Mouse (Mus musculus): ENCODE results near the gene Brip1. TPM values are rescaled to one million over a fixed set of nuclear protein-coding genes. Genes with fewer than 3 reads are reported as not detected.

Brip1 gene
- polyA plus RNA-seq (2012; fragmentation: generic; extraction: Trizol): 1 to 10 TPM in 1 of 2 experiments, under 1 TPM in 1; 0.59 to 1.6 TPM

GRCm38 (mm10) chr11:86201037-86201786, at the start of gene Brip1:
Gene Brip1, minus strand, starts transcription at chr11:86201193.

Other genes with a start within 250 kb of the Brip1 start
- gene Ints2, start 56.4 kb upstream of the Brip1 start, polyA plus RNA-seq (2012; fragmentation: generic; extraction: Trizol): 1 to 10 TPM; 1.1 to 3.8 TPM
- 1 to 10 TPM in 1 of 2 experiments, under 1 TPM in 1; 0.29 to 3.8 TPM for gene Med13, start 156.4 kb upstream of the Brip1 start, polyA plus RNA-seq (2012; fragmentation: generic; extraction: Trizol)

Data from C3H10T1/2 (cell line).